Mouse (Mus musculus): Measurements from ENCODE around the gene Spo11.

GRCm38 (mm10) chr2:172975159-172975558, 2.3 kb upstream of the Spo11 start:
- no peak for TF ChIP-seq POLR2A (IDR thresholded peaks at IDR 0.05; ENCODE audit: extremely low read depth, insufficient read depth, low read length)
- TF ChIP-seq CTCF (IDR thresholded peaks at IDR 0.05; ENCODE audit: extremely low read depth, insufficient read depth, low read length): no peak

Measured in cortical plate, adult 2 months (tissue).